Mouse (Mus musculus): ENCODE data around the gene Kcnk1. TPM values are rescaled to one million over a fixed set of nuclear protein-coding genes. Genes with fewer than 3 reads are reported as not detected.

Gene Kcnk1
- polyA plus RNA-seq, 1 experiment from 2014 or later: 36.7 TPM

DNA sequence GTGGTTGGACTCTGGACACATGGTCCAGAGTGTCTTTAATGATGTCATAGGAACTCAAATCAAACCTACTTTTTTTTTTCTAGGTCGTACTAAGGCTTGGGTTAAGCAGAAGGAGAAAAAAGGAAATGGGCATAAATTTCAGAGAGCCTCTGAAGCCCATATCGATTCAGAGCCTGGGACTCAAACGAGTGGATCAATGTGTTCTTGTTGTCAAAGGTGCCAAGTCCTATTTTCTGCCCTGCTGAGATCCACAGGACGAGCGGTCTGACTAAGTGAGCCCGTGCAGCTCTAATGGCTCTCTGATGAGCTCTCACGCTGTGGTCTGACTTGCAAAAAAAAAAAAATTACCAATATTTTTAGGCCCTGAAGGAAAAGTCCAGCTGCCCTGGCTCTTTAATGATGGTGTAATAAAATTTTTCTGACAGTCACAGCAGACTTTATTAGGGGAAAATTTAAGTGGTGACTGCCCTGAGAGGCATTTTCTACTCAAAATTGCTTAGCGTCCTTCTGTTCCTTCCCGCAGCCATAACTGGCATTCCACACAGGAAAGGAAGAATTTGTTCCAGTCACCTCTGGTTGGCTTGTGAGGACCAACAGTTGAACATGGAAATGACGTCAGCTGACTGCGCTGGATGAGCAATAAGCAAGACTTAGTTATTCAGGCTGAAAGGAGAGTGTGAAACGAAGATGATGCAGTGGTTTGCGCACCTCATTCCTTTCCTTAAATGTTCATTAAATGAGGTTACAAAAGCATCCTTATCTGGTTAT lies 37.6 kb upstream of the Kcnk1 start:
- H3K9me3 ChIP-seq (ENCODE audit: control insufficient read depth): no peaks in the 10 kb centered on the region
- H3K36me3 ChIP-seq (ENCODE audit: control insufficient read depth, insufficient read depth): no peaks in the 10 kb centered on the region
- 73% methylated on average over 13 of the region's 13 CpGs for WGBS
- no peak for TF ChIP-seq CTCF (IDR thresholded peaks at IDR 0.05; ENCODE audit: low read depth)
- H3K27me3 ChIP-seq (replicated peaks; ENCODE audit: control insufficient read depth, insufficient read depth, low read length): no peaks in the 10 kb centered on the region
- H3K4me1 ChIP-seq (replicated peaks; ENCODE audit: control insufficient read depth, insufficient read depth, low read length): no peaks in the 10 kb centered on the region
- no peak for ATAC-seq
- H3K27ac ChIP-seq (ENCODE audit: low read depth, low read length): no peak overlapping the region
- no peak overlapping the region for H3K4me2 ChIP-seq (replicated peaks; ENCODE audit: low read depth)
- no peak overlapping the region for H3K4me3 ChIP-seq (ENCODE audit: low read depth, low read length)
- H3K9ac ChIP-seq (ENCODE audit: low read depth, low read length): no peak overlapping the region

DNA sequence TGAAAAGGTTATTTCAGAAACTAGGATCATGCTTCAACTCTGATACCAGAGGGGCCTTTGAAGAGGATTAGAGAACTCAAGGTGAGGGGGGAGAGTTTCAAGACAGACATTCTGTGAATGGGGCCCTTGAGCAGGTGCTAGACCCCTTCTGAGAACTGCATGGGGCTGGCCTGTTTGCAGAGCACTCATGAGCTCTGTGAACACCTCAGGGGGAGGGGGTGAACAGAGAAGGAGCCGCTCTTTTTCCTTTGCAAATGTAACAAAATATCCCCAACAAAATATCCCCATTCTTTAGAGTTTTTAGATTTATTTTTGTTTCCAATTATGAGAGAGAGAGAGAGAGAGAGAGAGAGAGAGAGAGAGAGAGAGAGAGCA lies 37.0 kb upstream of the Kcnk1 start:
- Histone ChIP-seq H3K36me3 (ENCODE audit: control insufficient read depth, insufficient read depth) (no peaks in the 10 kb centered on the region), H3K9ac (ENCODE audit: low read depth, low read length) (no peak overlapping the region), H3K4me1 (replicated peaks; ENCODE audit: control insufficient read depth, insufficient read depth, low read length) (no peaks in the 10 kb centered on the region), H3K27ac (ENCODE audit: low read depth, low read length) (no peak overlapping the region), H3K4me2 (replicated peaks; ENCODE audit: low read depth) (no peak overlapping the region), H3K4me3 (ENCODE audit: low read depth, low read length) (no peak overlapping the region), H3K9me3 (ENCODE audit: control insufficient read depth) (no peaks in the 10 kb centered on the region), H3K27me3 (replicated peaks; ENCODE audit: control insufficient read depth, insufficient read depth, low read length) (no peaks in the 10 kb centered on the region)
- no peak for TF ChIP-seq CTCF (IDR thresholded peaks at IDR 0.05; ENCODE audit: low read depth)
- 93% methylated on average over 1 of the region's 1 CpGs for WGBS
- ATAC-seq: no peak

DNA sequence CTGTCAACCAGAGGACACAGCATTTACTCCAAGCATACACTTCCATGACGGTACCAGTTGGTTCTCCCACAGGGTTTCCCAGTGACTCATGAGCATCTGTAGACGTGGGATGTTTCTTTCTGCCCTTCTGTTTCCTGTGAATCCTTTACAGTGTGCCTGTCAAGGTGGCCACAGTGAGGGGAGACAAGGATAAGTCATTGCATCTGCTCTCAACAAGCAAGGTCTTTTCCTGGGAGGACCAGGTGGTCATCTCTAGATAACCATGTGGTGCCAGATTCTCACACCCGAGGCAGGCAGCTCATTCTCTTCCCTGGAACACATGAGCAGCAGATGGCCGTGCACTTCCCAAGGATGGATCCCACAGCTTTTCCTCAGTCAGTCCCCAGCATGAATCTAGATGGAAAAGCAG lies 35.6 kb upstream of the Kcnk1 start:
- Histone ChIP-seq H3K4me2 (replicated peaks; ENCODE audit: low read depth) (no peak overlapping the region), H3K27ac (ENCODE audit: low read depth, low read length) (no peak overlapping the region), H3K4me1 (replicated peaks; ENCODE audit: control insufficient read depth, insufficient read depth, low read length) (0 out of 2 replicates have a peak, but pooled peaks cover 4% of the 10 kb centered on the region), H3K27me3 (replicated peaks; ENCODE audit: control insufficient read depth, insufficient read depth, low read length) (no peaks in the 10 kb centered on the region), H3K4me3 (ENCODE audit: low read depth, low read length) (no peak overlapping the region), H3K9me3 (ENCODE audit: control insufficient read depth) (no peaks in the 10 kb centered on the region), H3K9ac (ENCODE audit: low read depth, low read length) (no peak overlapping the region), H3K36me3 (ENCODE audit: control insufficient read depth, insufficient read depth) (no peaks in the 10 kb centered on the region)
- no peak for TF ChIP-seq CTCF (IDR thresholded peaks at IDR 0.05; ENCODE audit: low read depth)
- no peak for ATAC-seq
- WGBS: 53% methylated on average over 4 of the region's 4 CpGs

DNA sequence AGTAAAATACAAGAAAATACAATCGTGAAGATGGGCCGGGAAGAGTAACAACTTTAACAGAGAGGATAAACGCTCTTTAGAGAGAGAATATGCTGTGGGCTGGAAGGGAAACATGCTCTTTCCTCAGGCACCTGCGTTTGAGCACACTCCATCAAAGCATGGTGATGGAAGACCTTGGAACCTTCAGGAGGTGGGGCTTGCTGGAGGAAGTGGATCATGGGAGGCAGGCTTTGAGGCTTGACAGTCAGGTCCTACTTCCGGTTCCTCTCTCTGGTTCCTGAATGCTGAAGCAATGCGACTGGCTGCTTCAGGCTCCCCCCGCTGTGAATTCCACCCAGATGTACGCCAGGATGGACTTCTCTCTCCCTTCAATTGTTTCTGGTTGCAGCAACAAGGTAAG lies 34.9 kb upstream of the Kcnk1 start:
- no peak overlapping the region for H3K4me2 ChIP-seq (replicated peaks; ENCODE audit: low read depth)
- no peak overlapping the region for H3K4me3 ChIP-seq (ENCODE audit: low read depth, low read length)
- no peaks in the 10 kb centered on the region for H3K9me3 ChIP-seq (ENCODE audit: control insufficient read depth)
- no peak overlapping the region for H3K27ac ChIP-seq (ENCODE audit: low read depth, low read length)
- no peaks in the 10 kb centered on the region for H3K27me3 ChIP-seq (replicated peaks; ENCODE audit: control insufficient read depth, insufficient read depth, low read length)
- no peak overlapping the region for H3K9ac ChIP-seq (ENCODE audit: low read depth, low read length)
- no peak for ATAC-seq
- TF ChIP-seq CTCF (IDR thresholded peaks at IDR 0.05; ENCODE audit: low read depth): no peak
- H3K4me1 ChIP-seq (replicated peaks; ENCODE audit: control insufficient read depth, insufficient read depth, low read length): 0 out of 2 replicates have a peak, but pooled peaks cover 4% of the 10 kb centered on the region
- 85% methylated on average over 8 of the region's 8 CpGs for whole genome bisulfite sequencing
- H3K36me3 ChIP-seq (ENCODE audit: control insufficient read depth, insufficient read depth): no peaks in the 10 kb centered on the region

DNA sequence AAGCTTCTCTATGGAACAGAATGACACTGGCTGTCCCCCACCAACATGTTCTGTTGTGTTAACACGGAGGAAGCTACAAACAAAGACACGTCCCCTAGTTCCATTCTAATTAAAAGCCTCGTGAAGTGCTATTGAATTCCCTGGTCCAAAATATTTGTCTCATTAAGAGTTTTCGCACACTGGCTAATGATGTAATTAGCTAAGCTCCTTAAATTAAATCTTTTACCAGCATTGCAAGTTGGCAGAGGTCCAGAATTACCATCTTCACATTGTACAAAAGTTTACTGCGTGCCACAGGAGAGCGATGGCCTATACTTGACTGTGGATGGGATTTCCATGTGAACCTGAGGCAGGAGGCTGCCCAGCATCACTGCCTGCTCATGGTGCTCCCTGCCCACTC lies 33.2 kb upstream of the Kcnk1 start:
- Histone ChIP-seq H3K36me3 (ENCODE audit: control insufficient read depth, insufficient read depth) (no peaks in the 10 kb centered on the region), H3K27ac (ENCODE audit: low read depth, low read length) (no peak overlapping the region), H3K9me3 (ENCODE audit: control insufficient read depth) (no peaks in the 10 kb centered on the region), H3K4me3 (ENCODE audit: low read depth, low read length) (no peak overlapping the region), H3K27me3 (replicated peaks; ENCODE audit: control insufficient read depth, insufficient read depth, low read length) (no peaks in the 10 kb centered on the region), H3K9ac (ENCODE audit: low read depth, low read length) (no peak overlapping the region), H3K4me1 (replicated peaks; ENCODE audit: control insufficient read depth, insufficient read depth, low read length) (0 out of 2 replicates have a peak, but pooled peaks cover 4% of the 10 kb centered on the region), H3K4me2 (replicated peaks; ENCODE audit: low read depth) (no peak overlapping the region)
- ATAC-seq: no peak
- no peak for TF ChIP-seq CTCF (IDR thresholded peaks at IDR 0.05; ENCODE audit: low read depth)
- WGBS: 88% methylated on average over 6 of the region's 6 CpGs

DNA sequence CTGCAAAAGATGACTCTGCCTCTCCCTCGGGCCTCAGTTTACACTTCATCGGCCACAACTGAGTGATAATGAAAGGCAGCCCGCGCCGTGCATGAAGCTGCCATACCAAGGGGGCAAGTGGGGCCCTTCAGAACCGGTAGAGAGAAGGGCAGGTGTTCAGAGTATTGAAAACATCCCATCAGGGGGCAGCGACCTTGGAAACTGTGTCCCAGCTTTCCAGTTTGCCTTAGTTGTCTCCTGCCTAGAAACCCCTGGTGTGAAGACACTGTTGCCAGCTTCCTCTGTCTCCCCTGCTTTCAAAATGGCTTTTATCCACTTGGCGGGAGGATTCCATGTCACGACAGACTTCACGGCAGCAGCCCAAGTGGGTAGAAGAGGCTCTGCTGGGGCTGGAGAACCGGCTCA lies 31.2 kb upstream of the Kcnk1 start:
- H3K4me3 ChIP-seq (ENCODE audit: low read depth, low read length): peak overlapping the region; percentile 16
- H3K36me3 ChIP-seq (ENCODE audit: control insufficient read depth, insufficient read depth): no peaks in the 10 kb centered on the region
- H3K9me3 ChIP-seq (ENCODE audit: control insufficient read depth): no peaks in the 10 kb centered on the region
- ATAC-seq: no peak
- H3K9ac ChIP-seq (ENCODE audit: low read depth, low read length): no peak overlapping the region
- 4% methylated on average over 11 of the region's 11 CpGs for WGBS
- H3K27me3 ChIP-seq (replicated peaks; ENCODE audit: control insufficient read depth, insufficient read depth, low read length): no peaks in the 10 kb centered on the region
- no peak for TF ChIP-seq CTCF (IDR thresholded peaks at IDR 0.05; ENCODE audit: low read depth)
- H3K4me2 ChIP-seq (replicated peaks; ENCODE audit: low read depth): peak overlapping the region; percentile 46
- H3K27ac ChIP-seq (ENCODE audit: low read depth, low read length): no peak overlapping the region
- 0 out of 2 replicates have a peak, but pooled peaks cover 4% of the 10 kb centered on the region for H3K4me1 ChIP-seq (replicated peaks; ENCODE audit: control insufficient read depth, insufficient read depth, low read length)
